Mouse (Mus musculus): ENCODE results near the gene Olfr873.
"Not testable (repeated sequence)": the region's sequence is repeated elsewhere in the genome, so short reads cannot be mapped to it uniquely, and the experiment has no call there.

Gene Olfr873

GRCm38 (mm10) chr9:20298232-20298631, at the start of gene Olfr873:
Gene Olfr873 (plus strand): TSS chr9:20298532.
- no peak for DNase-seq

DNA sequence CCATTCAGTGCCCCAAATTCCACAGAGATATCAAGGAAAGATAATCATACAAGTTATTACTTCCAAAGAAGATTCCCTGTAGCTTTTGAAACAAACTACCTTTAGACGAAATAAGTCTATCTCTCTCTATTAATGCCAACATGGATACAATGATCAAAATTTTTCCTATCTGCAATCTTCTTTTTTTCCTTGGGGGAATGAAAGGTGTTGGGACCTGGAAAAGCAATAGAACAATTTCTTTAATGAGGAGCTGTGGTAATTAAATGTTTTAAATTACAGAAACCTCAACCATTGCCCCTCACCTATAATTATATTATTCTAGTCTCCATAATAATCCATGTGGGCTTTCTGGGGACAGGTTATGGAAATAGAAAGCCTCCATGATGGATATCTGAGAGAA, 16.3 kb upstream of the Olfr873 start, which contains the start of gene Olfr39:
Gene Olfr39, plus strand, starts transcription at position 301 of the 400 bp plus-strand sequence.
- no peak for DNase-seq

GRCm38 (mm10) chr9:20295562-20295961, 2.8 kb upstream of the Olfr873 start:
- DNase-seq = not testable (repeated sequence)

GRCm38 (mm10) chr9:20335994-20336393, 37.7 kb downstream of the Olfr873 start, which contains the start of gene Olfr18:
Gene Olfr18 (minus strand): TSS chr9:20336094.
- no peak for DNase-seq

DNA sequence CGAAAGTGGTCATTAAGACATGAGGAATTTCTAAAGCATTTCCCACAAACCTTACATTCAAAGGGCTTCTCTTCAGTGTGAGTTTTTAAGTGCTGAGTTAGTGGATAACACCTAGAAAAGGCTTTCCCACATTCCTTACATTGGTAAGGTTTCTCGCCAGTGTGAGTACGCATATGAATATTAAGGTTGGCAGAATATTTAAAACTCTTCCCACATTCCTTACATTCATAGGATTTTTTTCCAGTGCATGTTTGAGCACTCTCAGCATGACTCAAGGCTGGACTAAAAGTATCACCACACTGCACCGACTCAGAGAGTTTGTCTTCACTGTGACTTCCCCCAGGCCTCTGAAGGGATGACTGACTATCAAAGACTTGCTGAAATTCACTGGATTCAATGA, 50.2 kb downstream of the Olfr873 start:
- DNase-seq = no peak

Data from kidney, postnatal 14 days (tissue).